Mouse (Mus musculus) lung, postnatal 10 days (tissue): ENCODE measurements around the gene Rtl5.
"Not testable (repeated sequence)": the region's sequence is repeated elsewhere in the genome, so short reads cannot be mapped to it uniquely, and the experiment has no call there.

Experiments used
- DNase-seq: peaks from one replicate; pipeline ENCODE4 v3.0.0; 2021

The Rtl5 gene

DNA sequence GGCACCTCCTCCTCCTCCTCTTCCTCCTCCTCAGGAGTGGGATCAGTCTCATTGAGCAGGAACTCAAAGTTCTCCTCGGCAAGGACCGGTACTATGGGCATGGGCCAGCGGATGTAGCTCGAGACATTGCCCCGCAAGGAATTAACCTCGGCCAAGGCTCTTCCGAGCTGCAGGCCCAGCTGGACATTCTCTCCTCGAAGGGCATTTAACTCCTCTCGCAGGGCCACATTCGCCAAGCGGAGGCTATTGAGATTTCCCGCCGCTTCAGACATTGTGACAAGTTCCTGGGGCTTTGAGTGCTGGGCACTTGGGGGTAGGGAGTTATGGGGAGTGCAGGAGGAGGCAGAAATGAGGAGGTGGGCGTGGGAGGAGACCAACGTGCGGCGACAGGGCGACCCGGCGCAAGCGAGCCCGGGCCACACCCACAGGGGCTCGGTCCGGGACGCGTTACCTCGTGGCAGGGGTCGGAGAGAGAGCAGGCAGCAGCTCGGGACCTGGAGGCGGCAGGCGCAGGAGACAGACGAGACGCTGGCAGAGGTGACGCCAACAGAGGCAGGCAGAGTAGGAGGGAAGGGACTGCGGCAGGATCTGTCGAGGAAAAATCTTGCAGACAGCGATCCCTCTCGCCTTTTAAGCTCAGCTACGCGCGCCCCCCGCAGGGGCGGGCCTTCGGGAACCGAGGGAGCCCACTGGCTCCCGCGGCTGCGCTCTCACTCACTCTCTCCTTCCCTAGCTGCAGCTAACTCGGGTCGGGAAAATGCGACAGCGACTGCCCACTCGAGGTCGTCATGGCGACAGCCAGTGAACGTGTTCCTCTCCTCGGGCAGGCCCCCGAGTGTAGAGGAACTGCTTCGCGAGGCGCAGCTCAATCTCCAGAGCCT is at the start of gene Rtl5:
Rtl5 (minus strand) TSS at position 714 of the 881 bp plus-strand sequence.
- DNase-seq, result peak; percentile 86

DNA sequence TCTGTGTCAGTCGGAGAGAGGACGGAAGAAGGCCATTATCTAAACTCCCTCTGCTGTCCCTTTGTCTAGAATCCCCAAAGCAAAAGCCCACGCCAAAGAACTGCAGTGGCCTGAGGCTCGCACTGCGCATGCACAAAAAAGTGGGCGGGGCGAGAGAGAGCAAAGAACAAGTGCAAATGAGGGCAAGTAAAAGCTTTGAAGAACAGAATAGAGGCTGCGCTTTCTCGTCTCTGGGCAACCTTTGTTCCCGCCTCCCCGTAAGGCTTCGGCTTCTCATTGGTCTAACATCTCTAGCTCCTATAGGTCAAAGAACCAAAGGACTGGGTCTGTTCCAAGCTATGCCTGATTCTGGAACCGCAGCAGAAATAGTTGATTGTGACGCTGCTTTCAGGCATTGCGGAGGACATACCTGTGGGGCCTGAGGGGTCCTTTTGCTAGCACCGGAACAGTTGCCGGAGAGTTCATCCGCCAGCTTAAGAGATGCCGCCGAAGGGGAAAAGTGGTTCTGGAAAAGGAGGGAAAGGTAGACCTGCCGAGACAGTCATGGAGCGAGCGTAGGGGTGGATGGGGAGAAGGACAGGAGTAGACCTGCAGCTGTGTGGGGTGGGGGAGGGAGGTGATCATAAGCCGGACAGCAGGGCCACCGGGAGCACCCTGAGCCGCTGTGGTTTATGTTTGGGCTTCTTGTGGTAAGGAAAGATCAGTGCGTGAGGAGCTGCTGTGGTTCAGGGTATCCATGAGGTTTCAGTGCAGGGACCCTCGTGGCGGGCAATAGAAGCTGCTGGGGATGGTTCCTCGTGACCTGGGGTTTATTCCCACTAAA is 48.1 kb upstream of the Rtl5 start, which contains the start of gene Pin4:
Pin4 (plus strand) TSS at position 406 of the 823 bp plus-strand sequence.
- DNase-seq, result peak; percentile 96

DNA sequence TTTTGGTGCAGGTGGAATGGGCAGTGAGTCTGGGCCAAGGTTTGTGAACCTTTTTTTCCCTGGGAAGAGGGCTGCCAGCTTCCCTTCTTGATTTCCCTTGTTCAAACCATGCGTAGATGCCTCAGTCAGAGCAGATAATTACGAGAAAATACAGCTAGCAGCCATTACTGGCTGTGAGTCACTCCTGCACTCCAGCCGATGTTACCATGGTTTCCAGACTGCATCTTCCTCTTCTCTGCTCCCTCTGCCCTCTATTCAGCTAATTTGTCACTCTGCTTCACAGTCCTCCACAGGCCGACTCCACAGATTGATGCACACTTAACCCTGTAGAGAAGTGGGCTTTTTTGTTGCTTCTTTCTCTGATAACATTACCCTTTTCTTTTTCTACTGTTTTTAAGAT is 44.6 kb upstream of the Rtl5 start:
- no peak for DNase-seq

GRCm38 (mm10) chrX:102109349-102109748 is 38.2 kb upstream of the Rtl5 start:
- DNase-seq, result not testable (repeated sequence)

- not testable (repeated sequence) for DNase-seq
These were observed 32.7 kb upstream of the Rtl5 start for GRCm38 (mm10) chrX:102103830-102104229.

DNA sequence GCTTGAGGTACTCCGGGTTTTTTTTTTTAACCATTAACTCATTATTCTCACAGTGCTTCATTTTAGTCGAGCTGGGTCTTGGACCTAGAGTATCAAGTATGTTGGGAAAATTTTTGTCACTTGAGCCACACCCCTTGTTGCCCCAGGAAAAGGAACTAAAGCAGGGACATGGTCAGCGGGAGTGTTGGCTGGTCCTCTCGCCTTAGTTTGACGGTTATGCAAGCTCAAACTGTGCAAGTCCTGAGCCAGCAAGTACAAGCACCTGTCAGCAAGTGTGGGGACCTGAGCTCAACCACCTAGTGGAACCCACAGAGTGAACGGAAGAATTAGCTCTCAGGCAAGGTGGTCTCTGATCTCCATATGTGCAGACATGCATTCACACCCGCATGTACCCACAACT is 30.8 kb upstream of the Rtl5 start:
- DNase-seq, result no peak

- no peak for DNase-seq
These were observed 23.3 kb upstream of the Rtl5 start for GRCm38 (mm10) chrX:102094381-102094904.

DNA sequence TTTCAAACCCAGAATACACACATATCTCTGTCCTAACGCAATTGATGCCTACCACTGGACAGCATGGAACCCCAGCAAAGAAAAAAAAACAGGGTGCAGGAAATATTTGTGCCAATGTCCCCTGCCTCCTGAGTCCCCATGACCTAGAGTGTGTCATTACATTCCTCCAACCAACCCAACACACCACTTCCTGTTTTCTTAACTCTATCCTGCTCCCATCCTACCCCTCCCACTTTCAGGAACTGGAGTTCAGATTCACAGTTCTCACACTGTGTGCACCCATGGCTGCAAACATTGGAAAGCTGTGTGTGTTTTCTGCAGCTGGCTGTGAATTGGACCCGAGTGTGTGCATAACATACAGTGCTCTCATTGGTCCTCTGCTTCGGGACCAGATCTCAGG is 19.5 kb upstream of the Rtl5 start:
- DNase-seq, result no peak

DNA sequence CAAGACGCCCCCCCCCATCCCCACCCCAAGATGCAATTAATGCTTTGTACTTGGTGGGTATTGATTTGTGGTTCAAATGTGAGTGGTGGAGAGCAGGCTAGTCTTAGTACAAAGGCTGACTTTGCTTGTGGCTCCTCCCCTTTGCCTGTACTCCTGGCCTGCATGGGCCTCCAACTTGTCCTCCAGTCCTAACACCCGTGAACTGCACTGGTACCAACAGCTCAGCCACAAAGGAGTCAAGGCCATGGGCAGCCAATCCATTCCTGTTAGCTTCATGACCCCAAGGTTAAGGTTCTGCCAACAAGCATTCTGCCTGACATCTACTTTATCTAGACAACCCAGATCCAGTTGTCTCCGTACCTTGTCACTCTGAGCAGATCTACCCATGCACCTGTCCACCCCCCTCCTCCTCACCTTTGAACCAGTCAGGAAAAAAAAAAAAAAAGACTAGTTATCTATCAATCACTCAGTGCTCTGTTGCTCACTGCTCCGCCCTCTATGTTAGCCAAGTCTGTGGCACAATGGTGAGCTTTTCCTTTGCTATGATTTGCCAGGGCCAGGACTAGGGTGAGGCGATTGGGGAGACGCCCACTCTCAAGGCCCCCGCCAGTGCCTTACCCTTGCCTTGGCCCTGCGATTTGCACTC is 14.8 kb upstream of the Rtl5 start:
- DNase-seq, result no peak

DNA sequence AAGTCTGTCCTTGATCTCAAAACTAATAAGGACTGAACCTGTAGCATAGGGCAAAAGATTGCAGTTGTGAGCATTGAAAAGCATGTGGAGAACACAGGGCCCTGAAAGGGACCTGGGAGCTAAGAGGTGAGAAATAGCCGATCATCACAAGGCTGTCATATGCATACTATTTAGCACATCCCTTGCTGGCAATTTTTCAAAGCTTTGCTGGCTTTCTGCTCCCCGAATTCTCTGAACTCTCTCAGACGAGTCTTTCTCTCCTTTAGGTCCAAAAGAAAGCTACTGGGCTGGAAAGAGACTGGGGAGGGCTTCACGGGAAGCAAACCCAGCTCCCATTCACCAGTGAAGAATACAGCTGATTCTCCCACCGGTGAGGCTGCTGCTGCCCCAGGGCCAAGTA is 11.2 kb upstream of the Rtl5 start:
- no peak for DNase-seq

GRCm38 (mm10) chrX:102081573-102082279 is 10.6 kb upstream of the Rtl5 start:
- DNase-seq, result no peak

- DNase-seq, result no peak
These were observed 10.0 kb upstream of the Rtl5 start for GRCm38 (mm10) chrX:102081076-102081475.

- no peak for DNase-seq
These were observed 6.0 kb upstream of the Rtl5 start for GRCm38 (mm10) chrX:102076886-102077765.

DNA sequence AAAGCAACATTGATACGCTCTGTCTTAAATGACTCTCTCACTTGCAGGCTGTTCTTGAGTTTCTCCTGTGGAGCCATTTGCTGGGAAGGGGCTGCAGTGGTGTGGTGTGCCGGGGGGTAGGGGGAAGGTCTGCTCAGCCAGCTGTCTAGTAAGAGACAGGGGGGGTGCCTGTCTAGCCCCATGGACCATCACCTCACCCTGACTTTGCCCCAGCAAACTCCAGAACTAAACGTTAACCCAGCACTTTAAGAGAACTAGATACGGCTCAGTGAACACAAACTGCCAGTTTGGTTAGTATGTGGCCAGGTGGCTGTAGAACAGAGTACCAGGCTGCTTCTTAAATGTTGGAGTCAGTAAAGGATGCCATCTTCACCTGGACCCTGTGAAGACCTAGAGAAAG is 4.1 kb upstream of the Rtl5 start:
- DNase-seq, result no peak

DNA sequence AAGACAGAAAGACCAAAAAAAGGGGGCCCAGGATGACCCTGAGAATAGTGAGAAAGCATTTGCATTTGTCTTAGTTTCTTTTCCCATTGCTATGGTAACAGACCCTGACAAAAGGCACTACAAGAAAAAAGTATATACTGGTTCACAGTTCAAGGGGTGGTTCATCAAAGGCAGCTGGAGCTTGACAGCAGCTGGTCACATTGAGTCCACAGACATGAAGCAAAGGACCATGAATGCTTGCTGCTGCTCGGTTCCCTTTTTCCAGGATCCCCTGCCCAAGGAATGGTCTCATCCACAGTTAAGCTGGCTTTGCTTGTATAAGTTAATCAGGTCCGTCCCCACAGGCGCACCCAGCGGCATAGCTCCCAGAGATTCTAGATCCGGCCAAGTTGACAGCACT is 3.3 kb upstream of the Rtl5 start:
- no peak for DNase-seq

DNA sequence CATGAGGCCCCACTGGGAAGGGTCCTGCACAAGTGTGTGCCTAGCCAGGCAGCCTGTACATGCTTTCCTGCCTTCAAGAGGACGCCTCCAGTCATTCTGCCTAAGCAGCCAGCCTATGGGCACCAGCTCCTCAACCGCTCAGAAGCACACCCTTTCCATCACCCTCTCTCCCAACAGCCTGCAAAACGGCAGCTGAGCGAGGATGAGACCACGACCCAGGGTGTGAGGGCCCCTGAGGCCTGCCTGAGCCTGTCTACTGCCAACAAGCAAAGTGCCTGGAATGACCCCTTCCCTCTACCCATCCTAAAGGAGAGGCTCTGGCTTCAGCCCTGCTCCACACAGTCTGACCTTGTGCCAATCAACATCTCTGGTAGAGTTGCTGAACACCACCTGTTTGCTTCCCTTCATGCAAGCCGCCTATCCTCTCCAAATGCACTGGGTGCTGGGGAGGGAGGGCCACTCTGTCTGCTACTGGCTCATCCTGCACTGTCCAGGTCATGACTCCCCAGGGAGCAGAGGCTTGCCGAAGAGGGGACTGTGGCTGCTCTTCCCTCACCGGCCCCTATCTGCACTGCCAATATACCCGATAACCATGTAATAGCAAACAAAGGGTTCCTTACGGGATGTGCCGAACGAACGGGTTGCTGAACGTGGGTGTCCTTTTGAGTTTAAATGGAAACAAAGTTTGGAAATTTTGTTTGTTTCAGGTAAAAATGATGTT is 2.7 kb upstream of the Rtl5 start:
- DNase-seq, result no peak

GRCm38 (mm10) chrX:102071517-102071916 is 413 bp upstream of the Rtl5 start:
- DNase-seq, result no peak

DNA sequence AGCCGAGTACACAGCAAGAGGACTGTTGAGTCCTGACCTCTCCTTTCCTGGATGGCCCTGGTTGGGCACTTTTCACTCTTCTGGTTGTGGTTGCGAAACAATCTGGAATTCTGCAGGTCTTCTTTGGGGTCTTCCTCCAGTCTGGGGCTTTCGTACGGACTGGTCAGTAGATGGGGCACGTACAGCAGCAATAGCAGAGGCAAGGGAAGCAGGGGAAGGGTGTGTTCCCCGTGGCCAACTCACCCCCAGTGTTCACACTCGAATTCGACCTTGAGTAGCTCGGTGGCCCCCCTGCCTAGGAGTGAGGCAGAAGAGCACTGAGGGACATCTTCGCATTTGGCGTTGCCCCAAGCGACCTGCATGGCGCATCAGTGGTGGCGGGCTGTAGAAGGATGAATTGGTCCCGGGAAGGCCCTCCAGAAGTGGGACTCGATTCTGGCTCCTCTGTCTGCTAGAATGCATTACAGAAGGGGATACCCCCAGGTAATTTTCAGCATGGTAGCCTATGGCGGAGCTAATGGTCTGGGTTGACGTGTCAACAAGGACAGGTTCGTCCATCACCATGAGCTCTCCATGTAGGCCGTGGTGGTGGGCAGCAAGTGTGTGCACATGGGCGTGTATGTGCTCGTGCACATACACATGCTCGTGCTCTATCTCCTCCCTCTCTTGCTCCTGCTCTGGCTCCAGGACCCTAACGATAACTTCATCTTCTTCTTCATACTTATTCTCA is 2.1 kb downstream of the Rtl5 start:
- no peak for DNase-seq

- no peak for DNase-seq
These were observed 4.0 kb downstream of the Rtl5 start for GRCm38 (mm10) chrX:102067118-102067517.

- peak; percentile 80 for DNase-seq
These were observed 5.0 kb downstream of the Rtl5 start for GRCm38 (mm10) chrX:102066134-102066533.
